ENCODE assay signal across 11 mouse cellular contexts in the genomic region with DNA sequence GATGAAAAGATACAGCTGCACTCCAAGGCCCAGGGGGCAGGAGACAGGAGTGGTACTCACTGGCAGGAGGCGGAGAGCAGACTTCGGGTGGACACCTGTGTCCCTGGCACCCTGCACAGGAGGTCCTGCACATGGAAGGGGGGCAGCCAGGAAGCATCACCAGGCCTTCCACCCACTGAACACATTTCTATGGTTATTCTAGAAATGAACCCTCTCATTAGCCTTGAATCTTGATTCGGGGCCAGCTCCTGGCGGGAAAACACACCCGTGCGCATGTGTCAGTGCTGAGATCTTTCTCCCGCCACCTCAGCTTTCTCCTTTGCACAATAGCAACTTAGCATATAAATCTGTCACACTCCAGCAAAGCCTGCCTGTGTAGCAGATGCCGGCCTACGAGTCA. TPM values are rescaled to one million over a fixed set of nuclear protein-coding genes. Genes with fewer than 3 reads are reported as not detected.
DNase-seq lines count a peak whose midpoint lies in the region; ATAC-seq and TF ChIP-seq lines count a peak whose summit lies in the region.
"Had no signal": no experiment of that assay in that cellular context is flagged by ENCODE, and none has a peak within 500 bp of the region (broad histone marks: within the 10 kb centered on the region; RNA-seq: fewer than 3 reads in every experiment).

No protein-coding gene starts in this region.

- no peaks in the 10 kb centered on the region for H3K9me3 ChIP-seq in midbrain, embryonic 13.5 days
- H3K9me3 ChIP-seq: lung, embryonic 15.5 days; stomach, embryonic 15.5 days had no signal

- H3K27me3 ChIP-seq in midbrain, embryonic 13.5 days, result no peaks in the 10 kb centered on the region
- no peaks in the 10 kb centered on the region for H3K27me3 ChIP-seq in thymus, adult 2 months (ENCODE audit: control insufficient read depth, insufficient read depth, low read length)
- H3K27me3 ChIP-seq: lung, embryonic 15.5 days; stomach, embryonic 15.5 days had no signal

- no peak for TF ChIP-seq CTCF in thymus, adult 2 months (IDR thresholded peaks at IDR 0.05; ENCODE audit: borderline replicate concordance, control insufficient read depth, extremely low read depth, insufficient read depth, low read length, poor library complexity)

- peak; percentile 28; the same call in 1 of the 2 replicates for ATAC-seq in midbrain, embryonic 13.5 days

- peak; percentile 24 to 55 for DNase-seq in cerebellum, postnatal 14 days
- no peak for DNase-seq in cerebellum, adult 11-12 months
- DNase-seq in NIH3T3 (ENCODE audit: low read depth) (peak; percentile 64), MN1 (ENCODE audit: low spot score) (no peak)
- DNase-seq in layer of hippocampus, adult 8-10 months (ENCODE audit: low spot score in 2 of 2), result peak; percentile 84 to 89
- DNase-seq in thymus, adult 2 months, result no peak
- no peak for DNase-seq in spleen, adult 18-20 months
- DNase-seq: kidney, postnatal 36 days had no signal

- H3K9ac ChIP-seq in midbrain, embryonic 13.5 days (replicated peaks), result no peak overlapping the region
- H3K9ac ChIP-seq: lung, embryonic 15.5 days; stomach, embryonic 15.5 days had no signal

- H3K4me1 ChIP-seq in midbrain, embryonic 13.5 days (replicated peaks), result peaks cover 7% of the 10 kb centered on the region
- H3K4me1 ChIP-seq in thymus, adult 2 months (replicated peaks; ENCODE audit: control insufficient read depth, insufficient read depth, low read length), result no peaks in the 10 kb centered on the region
- H3K4me1 ChIP-seq: lung, embryonic 15.5 days; stomach, embryonic 15.5 days had no signal

- H3K4me2 ChIP-seq in midbrain, embryonic 13.5 days (replicated peaks), result no peak overlapping the region
- H3K4me2 ChIP-seq: lung, embryonic 15.5 days; stomach, embryonic 15.5 days had no signal

- H3K27ac ChIP-seq in midbrain, embryonic 13.5 days, result no peak overlapping the region
- H3K27ac ChIP-seq in thymus, adult 2 months (ENCODE audit: control insufficient read depth, insufficient read depth, low read length), result no peak overlapping the region
- H3K27ac ChIP-seq: lung, embryonic 15.5 days; stomach, embryonic 15.5 days had no signal

- no peak overlapping the region for H3K4me3 ChIP-seq in midbrain, embryonic 13.5 days (replicated peaks)
- H3K4me3 ChIP-seq in thymus, adult 2 months (ENCODE audit: control insufficient read depth, insufficient read depth, low read length), result no peak overlapping the region
- H3K4me3 ChIP-seq: lung, embryonic 15.5 days; stomach, embryonic 15.5 days had no signal

- TF ChIP-seq POLR2A in thymus, adult 2 months (IDR thresholded peaks at IDR 0.05; ENCODE audit: control insufficient read depth, extremely low read depth, insufficient read depth, low read length, poor library complexity), result no peak

- WGBS in midbrain, embryonic 13.5 days, result 51% methylated on average over 9 of the region's 9 CpGs
- WGBS in thymus, adult 2 months, result 88% methylated on average over 9 of the region's 9 CpGs

- no peaks in the 10 kb centered on the region for H3K36me3 ChIP-seq in midbrain, embryonic 13.5 days
- H3K36me3 ChIP-seq in thymus, adult 2 months (ENCODE audit: control insufficient read depth, insufficient read depth, low read length), result no peaks in the 10 kb centered on the region
- H3K36me3 ChIP-seq: lung, embryonic 15.5 days; stomach, embryonic 15.5 days had no signal

RNA-seq across cellular contexts. Expression of a gene that starts 58.3 kb away (rescaled TPM):
- total RNA-seq in layer of hippocampus, adult 8-10 months (2022), result 1 to 10 TPM in 2 of 4 experiments, under 1 TPM in 2; 0.37 to 1.2 (median 1.0) TPM
- 0.82 and 1.5 TPM in 2 replicates for polyA plus RNA-seq in midbrain, embryonic 13.5 days (2015; fragmentation: Nextera tagmentation; extraction: Ambion mirVana)
- polyA plus RNA-seq in thymus, adult 2 months (2012; rRNA removed), result 1.1 TPM in 2 replicates

Comparison
In these comparisons a context has a peak if more than half of its experiments do, and no peak if none do; other contexts are left out.
1. DNase-seq: peak in cerebellum, postnatal 14 days (2 of 2), NIH3T3 (single experiment) and layer of hippocampus, adult 8-10 months (2 of 2); none in cerebellum, adult 11-12 months (single experiment), thymus, adult 2 months (single experiment), MN1 (single experiment) and spleen, adult 18-20 months (0 of 2).